Mouse (Mus musculus): ENCODE results near the gene Rxfp2. TPM values are rescaled to one million over a fixed set of nuclear protein-coding genes. Genes with fewer than 3 reads are reported as not detected.

Rxfp2 gene
- polyA plus RNA-seq (2016; fragmentation: Nextera tagmentation; extraction: Ambion mirVana), result 0.60 and 2.0 TPM in 2 replicates

DNA sequence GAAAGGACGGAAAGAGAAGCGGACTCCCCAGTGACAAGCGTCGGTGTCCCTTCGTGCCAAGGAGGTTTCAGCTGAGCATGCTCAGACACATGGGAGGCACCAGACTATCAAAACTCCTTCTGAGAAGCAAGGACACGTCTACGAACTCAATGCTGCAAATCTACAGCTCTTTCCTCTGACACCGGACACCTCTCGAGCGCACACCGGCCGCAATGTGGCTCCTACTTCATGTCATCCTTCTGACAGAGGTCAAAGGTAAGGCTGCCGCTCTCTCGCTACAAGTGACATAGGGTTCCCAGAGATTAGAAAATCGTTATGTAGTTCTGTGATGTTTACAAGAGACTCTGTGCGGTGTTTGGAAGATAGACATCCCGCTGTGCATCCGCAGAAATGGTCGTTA is at the start of gene Rxfp2:
Gene Rxfp2 (plus strand): TSS at position 20 of the 400 bp plus-strand sequence.
- Histone ChIP-seq H3K4me3 (replicated peaks) (no peak within 1 kb of the TSS), H3K4me2 (no peak within 1 kb of the TSS), H3K27ac (no peak within 1 kb of the TSS), H3K9ac (replicated peaks) (no peak within 1 kb of the TSS), H3K4me1 (replicated peaks) (peaks cover 12% of the 10 kb centered on the region; the same call in 1 of the 2 replicates), H3K36me3 (no peaks in the 10 kb centered on the region), H3K9me3 (peaks cover 7% of the 10 kb centered on the region), H3K27me3 (peaks cover 17% of the 10 kb centered on the region)
- no peak for ATAC-seq (ENCODE audit: insufficient number of reproducible peaks, insufficient read depth, low FRiP score, low TSS enrichment, low read depth)
- 41% methylated on average over 19 of the region's 19 CpGs for WGBS

DNA sequence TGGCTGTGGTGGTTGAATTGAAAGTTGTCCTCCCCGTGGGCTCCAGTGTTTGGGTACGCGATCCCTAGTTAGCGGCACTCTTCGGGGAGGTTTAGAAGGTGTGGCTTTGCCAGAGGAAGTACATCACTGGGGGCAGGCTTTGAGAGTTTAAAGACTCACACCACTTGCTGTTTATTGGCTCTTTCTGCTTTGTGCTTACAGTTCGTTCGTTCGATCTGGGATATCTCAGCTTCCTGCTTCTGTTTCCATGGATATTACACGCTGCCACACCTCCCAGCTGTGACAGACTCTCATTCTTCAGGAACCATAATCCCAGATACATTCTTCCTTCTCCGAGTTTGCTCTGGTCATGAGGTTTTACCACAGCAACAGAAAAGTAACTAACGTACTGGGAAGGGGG is 48.2 kb upstream of the Rxfp2 start:
- H3K4me2 ChIP-seq, result no peak overlapping the region
- 85% methylated on average over 11 of the region's 11 CpGs for WGBS
- H3K36me3 ChIP-seq, result no peaks in the 10 kb centered on the region
- H3K27ac ChIP-seq, result no peak overlapping the region
- ATAC-seq (ENCODE audit: insufficient number of reproducible peaks, insufficient read depth, low FRiP score, low TSS enrichment, low read depth), result no peak
- no peaks in the 10 kb centered on the region for H3K27me3 ChIP-seq
- no peaks in the 10 kb centered on the region for H3K9me3 ChIP-seq
- no peaks in the 10 kb centered on the region for H3K4me1 ChIP-seq (replicated peaks)
- no peak overlapping the region for H3K4me3 ChIP-seq (replicated peaks)
- H3K9ac ChIP-seq (replicated peaks), result no peak overlapping the region

DNA sequence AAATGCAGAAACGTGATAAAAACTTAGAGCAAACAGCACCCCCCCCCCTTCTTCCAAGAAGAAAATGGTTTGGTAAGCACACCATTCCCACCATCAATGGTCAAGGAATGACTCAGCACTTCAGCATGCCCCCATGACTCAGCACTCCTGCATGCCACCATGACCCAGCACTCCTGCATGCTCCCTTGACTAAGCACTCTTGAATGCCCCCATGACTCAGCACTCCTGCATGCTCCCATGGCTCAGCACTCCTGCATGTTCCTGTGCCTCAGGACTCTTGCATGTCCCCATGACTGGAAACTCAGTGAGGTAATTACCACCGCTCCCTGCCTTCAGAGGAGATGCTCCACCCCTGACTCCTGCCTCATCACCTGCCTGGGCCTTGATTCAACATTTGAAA is 41.4 kb upstream of the Rxfp2 start:
- no peaks in the 10 kb centered on the region for H3K27me3 ChIP-seq
- no peak overlapping the region for H3K4me3 ChIP-seq (replicated peaks)
- ATAC-seq (ENCODE audit: insufficient number of reproducible peaks, insufficient read depth, low FRiP score, low TSS enrichment, low read depth), result no peak
- H3K4me2 ChIP-seq, result no peak overlapping the region
- 93% methylated on average over 2 of the region's 2 CpGs for WGBS
- no peak overlapping the region for H3K27ac ChIP-seq
- H3K4me1 ChIP-seq (replicated peaks), result no peaks in the 10 kb centered on the region
- no peaks in the 10 kb centered on the region for H3K36me3 ChIP-seq
- H3K9ac ChIP-seq (replicated peaks), result no peak overlapping the region
- H3K9me3 ChIP-seq, result no peaks in the 10 kb centered on the region

DNA sequence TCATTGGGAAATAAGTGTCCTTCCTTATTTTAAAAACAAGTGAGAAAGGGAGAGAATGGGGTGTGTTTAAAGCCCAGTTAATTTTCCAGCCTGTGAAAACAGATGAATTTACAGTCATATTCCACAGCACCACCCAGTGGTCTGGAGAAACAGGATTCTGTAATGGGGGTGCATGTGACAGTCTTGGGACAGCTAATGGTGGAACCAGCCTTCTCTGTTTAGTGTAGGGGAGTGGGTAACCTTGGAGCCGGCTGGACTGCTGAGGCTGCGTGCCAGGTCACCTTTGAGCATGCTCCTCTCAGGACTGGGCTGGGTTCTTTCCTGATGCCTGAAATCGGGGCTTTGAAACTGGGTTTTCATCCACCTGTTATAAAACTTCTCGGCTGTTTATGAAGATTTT is 34.9 kb upstream of the Rxfp2 start:
- H3K4me3 ChIP-seq (replicated peaks), result no peak overlapping the region
- ATAC-seq (ENCODE audit: insufficient number of reproducible peaks, insufficient read depth, low FRiP score, low TSS enrichment, low read depth), result no peak
- WGBS, result 80% methylated on average over 4 of the region's 4 CpGs

DNA sequence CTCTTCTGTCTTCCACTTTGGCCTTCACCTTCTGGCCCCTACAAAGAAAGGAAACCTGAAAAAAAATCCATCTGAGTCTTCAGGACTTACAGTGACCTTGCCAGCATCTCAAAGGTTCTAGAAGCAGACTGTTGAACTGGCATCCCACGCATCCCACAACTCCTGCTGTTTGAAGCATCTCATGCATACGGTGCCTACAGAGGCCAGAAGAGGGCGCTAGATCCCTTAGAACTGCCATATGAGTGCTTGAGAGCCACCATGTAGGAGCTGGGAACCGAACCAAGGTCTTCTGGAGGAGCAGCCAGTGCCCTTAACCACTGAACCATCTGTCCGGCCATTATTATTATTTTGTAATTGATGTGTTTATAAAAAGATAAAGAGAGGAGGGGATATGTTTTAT is 23.9 kb upstream of the Rxfp2 start:
- Histone ChIP-seq H3K36me3 (no peaks in the 10 kb centered on the region), H3K27ac (no peak overlapping the region), H3K4me3 (replicated peaks) (no peak overlapping the region), H3K9me3 (peaks cover 6% of the 10 kb centered on the region; the same call in 1 of the 2 replicates), H3K4me1 (replicated peaks) (peaks cover 9% of the 10 kb centered on the region), H3K9ac (replicated peaks) (no peak overlapping the region), H3K4me2 (no peak overlapping the region), H3K27me3 (no peaks in the 10 kb centered on the region)
- WGBS, result 75% methylated on average over 5 of the region's 5 CpGs
- ATAC-seq (ENCODE audit: insufficient number of reproducible peaks, insufficient read depth, low FRiP score, low TSS enrichment, low read depth), result no peak

More for the DNA sequence above, 34.9 kb upstream of the Rxfp2 start:
- Histone ChIP-seq H3K27ac (no peak overlapping the region), H3K4me1 (replicated peaks) (no peaks in the 10 kb centered on the region), H3K27me3 (no peaks in the 10 kb centered on the region), H3K9ac (replicated peaks) (no peak overlapping the region), H3K9me3 (no peaks in the 10 kb centered on the region), H3K36me3 (no peaks in the 10 kb centered on the region), H3K4me2 (no peak overlapping the region)

DNA sequence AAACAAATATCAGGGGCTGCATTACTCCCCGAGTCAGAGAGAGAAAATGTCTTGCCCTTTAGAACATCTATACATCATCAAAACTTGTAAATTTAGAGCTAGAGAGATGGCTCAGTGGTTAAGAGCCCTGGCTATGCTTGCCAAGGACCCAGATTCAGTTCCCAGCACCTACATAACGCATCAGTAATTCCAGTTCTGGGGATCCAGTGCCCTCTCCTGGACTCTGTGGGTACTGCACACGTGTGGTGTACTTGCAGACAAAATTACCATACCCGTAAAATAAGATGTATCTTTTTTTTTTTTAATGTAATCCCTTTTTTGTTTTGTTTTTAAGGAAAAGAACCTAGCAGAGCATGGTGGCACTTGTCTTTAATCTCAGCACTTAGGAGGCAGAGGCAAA is 21.9 kb upstream of the Rxfp2 start:
- no peak overlapping the region for H3K9ac ChIP-seq (replicated peaks)
- H3K9me3 ChIP-seq, result peaks cover 6% of the 10 kb centered on the region; the same call in 1 of the 2 replicates
- H3K36me3 ChIP-seq, result no peaks in the 10 kb centered on the region
- ATAC-seq (ENCODE audit: insufficient number of reproducible peaks, insufficient read depth, low FRiP score, low TSS enrichment, low read depth), result no peak
- no peaks in the 10 kb centered on the region for H3K27me3 ChIP-seq
- WGBS, result 95% methylated on average over 4 of the region's 4 CpGs
- H3K4me3 ChIP-seq (replicated peaks), result no peak overlapping the region
- H3K27ac ChIP-seq, result no peak overlapping the region
- no peak overlapping the region for H3K4me2 ChIP-seq
- H3K4me1 ChIP-seq (replicated peaks), result peaks cover 5% of the 10 kb centered on the region; the same call in 1 of the 2 replicates

DNA sequence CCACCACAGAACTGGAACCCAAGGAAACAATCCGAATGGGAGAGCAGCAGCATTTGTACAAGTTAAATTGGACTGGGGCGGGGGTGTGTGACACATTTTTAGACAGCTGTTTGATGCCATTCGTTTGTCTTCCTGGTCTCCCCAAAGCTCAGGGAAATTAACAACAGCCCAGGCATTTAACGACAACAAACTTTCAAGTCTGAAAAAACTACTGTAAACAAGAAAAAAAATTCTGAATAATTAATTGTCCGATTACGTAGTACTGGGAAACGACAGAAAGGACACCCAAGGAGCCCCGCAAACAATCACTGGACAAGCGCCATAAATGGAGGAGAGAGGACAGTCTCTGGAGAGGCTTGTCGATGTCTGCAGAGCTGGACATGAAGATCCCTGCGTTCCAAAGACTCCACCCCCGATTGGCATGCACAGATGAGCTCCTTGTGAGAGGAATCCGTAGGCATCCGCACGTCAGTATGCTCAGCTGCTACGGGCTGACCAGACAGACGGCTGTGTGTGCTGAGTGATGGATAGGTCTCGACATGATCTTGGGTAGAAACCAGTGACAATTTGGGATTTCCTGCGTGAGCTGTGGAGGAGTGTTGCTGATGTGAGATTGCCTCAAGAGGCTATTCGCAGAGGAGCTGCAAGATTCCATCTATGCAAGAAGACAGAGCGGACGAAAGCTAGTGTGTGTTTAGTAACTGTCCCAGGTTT is 21.0 kb upstream of the Rxfp2 start:
- ATAC-seq (ENCODE audit: insufficient number of reproducible peaks, insufficient read depth, low FRiP score, low TSS enrichment, low read depth), result no peak
- no peak overlapping the region for H3K4me3 ChIP-seq (replicated peaks)
- no peaks in the 10 kb centered on the region for H3K27me3 ChIP-seq
- peaks cover 6% of the 10 kb centered on the region; the same call in 1 of the 2 replicates for H3K9me3 ChIP-seq
- H3K27ac ChIP-seq, result no peak overlapping the region
- no peak overlapping the region for H3K4me2 ChIP-seq
- H3K4me1 ChIP-seq (replicated peaks), result peaks cover 5% of the 10 kb centered on the region; the same call in 1 of the 2 replicates
- WGBS, result 74% methylated on average over 22 of the region's 22 CpGs
- H3K36me3 ChIP-seq, result no peaks in the 10 kb centered on the region
- no peak overlapping the region for H3K9ac ChIP-seq (replicated peaks)

DNA sequence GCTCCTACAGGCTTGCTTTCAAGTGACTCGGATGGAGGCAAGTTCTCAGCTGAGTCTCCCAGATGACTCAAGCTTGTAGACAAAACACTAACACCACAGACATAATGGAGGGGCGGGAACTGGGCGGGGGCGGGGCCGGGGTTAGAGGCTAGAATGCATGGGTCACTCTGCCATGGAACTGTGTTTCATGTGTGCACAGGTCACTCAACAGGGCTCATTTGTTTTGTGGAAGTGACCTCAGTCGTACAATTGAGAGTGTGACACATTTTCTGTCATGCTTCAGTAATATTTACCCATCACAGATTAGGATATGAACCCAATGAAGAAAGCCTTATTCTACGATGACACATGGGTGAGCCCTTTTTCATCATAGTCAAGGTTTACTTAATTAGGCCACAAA is 20.2 kb upstream of the Rxfp2 start:
- no peak overlapping the region for H3K27ac ChIP-seq
- H3K36me3 ChIP-seq, result no peaks in the 10 kb centered on the region
- H3K27me3 ChIP-seq, result no peaks in the 10 kb centered on the region
- peaks cover 5% of the 10 kb centered on the region; the same call in 1 of the 2 replicates for H3K4me1 ChIP-seq (replicated peaks)
- no peak overlapping the region for H3K4me3 ChIP-seq (replicated peaks)
- H3K4me2 ChIP-seq, result no peak overlapping the region
- 42% methylated on average over 7 of the region's 7 CpGs for WGBS
- no peak overlapping the region for H3K9ac ChIP-seq (replicated peaks)
- H3K9me3 ChIP-seq, result peaks cover 6% of the 10 kb centered on the region; the same call in 1 of the 2 replicates
- no peak for ATAC-seq (ENCODE audit: insufficient number of reproducible peaks, insufficient read depth, low FRiP score, low TSS enrichment, low read depth)

DNA sequence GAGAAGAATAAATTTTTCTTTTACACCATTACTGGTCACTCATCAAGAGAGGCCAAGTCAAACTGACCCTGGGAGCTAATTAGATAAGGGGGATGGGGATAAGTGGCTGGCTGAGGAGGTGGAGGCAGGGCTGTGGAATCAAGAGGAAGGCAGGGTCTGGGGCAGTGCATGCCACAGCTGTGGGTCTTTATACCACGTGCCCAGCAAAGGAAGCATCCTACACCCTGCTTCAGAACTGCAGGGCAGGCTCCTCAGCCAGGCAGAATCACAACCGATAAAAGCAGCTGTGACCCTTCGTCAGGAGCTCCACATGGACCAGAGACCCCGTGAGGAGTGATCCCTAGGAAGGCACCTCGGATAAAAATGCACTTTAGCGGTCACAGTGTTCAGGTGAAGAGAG is 13.1 kb upstream of the Rxfp2 start:
- Histone ChIP-seq H3K9me3 (no peaks in the 10 kb centered on the region), H3K4me1 (replicated peaks) (peaks cover 19% of the 10 kb centered on the region), H3K4me2 (no peak overlapping the region), H3K27me3 (0 out of 2 replicates have a peak, but pooled peaks cover 8% of the 10 kb centered on the region), H3K27ac (no peak overlapping the region), H3K36me3 (no peaks in the 10 kb centered on the region), H3K4me3 (replicated peaks) (no peak overlapping the region), H3K9ac (replicated peaks) (no peak overlapping the region)
- ATAC-seq (ENCODE audit: insufficient number of reproducible peaks, insufficient read depth, low FRiP score, low TSS enrichment, low read depth), result no peak
- 38% methylated on average over 6 of the region's 6 CpGs for WGBS

DNA sequence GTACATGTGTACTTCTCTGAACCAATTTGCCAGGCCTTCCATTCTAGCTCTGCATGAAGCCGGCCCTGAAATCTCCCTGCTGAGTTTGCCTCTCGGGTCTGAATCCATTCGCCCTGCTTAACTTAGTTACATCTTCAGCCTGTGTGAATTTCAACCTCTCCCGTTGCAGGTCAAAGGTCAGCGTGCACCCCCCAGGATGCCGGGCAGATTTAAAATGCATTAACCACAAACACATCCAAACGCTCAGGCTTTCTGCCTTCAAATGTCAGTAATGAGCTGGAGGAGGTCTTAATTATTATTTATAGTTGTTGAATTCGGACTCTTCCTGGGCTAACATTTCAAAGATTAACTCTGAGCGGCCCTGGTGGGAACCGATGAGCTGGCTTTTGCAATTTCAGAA is 1.6 kb upstream of the Rxfp2 start:
- Histone ChIP-seq H3K27me3 (peaks cover 17% of the 10 kb centered on the region), H3K4me3 (replicated peaks) (no peak overlapping the region), H3K36me3 (no peaks in the 10 kb centered on the region), H3K4me2 (no peak overlapping the region), H3K9ac (replicated peaks) (no peak overlapping the region), H3K27ac (no peak overlapping the region), H3K9me3 (peaks cover 7% of the 10 kb centered on the region), H3K4me1 (replicated peaks) (peaks cover 12% of the 10 kb centered on the region; the same call in 1 of the 2 replicates)
- no peak for ATAC-seq (ENCODE audit: insufficient number of reproducible peaks, insufficient read depth, low FRiP score, low TSS enrichment, low read depth)
- 10% methylated on average over 10 of the region's 10 CpGs for WGBS

DNA sequence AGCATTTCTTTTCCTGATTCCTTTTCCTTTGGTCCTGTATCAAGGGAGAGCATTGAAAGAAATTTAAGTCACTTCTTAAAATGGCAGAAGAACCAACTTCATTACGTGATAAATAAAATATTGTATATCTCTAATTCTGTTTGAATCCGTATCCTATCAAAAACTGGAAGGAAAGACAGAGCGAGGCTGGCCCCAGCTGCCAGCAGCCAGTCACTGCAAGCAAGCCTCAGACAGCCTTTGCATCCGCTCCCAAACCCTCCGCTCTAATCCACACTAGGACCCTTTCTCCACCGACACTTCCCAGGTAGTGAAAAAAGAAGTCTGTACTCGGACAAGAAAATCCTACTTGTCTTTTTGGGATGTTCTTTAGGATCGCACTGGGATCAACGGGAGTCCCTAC is 803 bp upstream of the Rxfp2 start:
- Histone ChIP-seq H3K36me3 (no peaks in the 10 kb centered on the region), H3K4me2 (no peak overlapping the region), H3K4me3 (replicated peaks) (no peak overlapping the region), H3K27ac (no peak overlapping the region), H3K27me3 (peaks cover 17% of the 10 kb centered on the region), H3K9ac (replicated peaks) (no peak overlapping the region), H3K4me1 (replicated peaks) (peaks cover 12% of the 10 kb centered on the region; the same call in 1 of the 2 replicates), H3K9me3 (peaks cover 7% of the 10 kb centered on the region)
- 54% methylated on average over 9 of the region's 9 CpGs for WGBS
- no peak for ATAC-seq (ENCODE audit: insufficient number of reproducible peaks, insufficient read depth, low FRiP score, low TSS enrichment, low read depth)

DNA sequence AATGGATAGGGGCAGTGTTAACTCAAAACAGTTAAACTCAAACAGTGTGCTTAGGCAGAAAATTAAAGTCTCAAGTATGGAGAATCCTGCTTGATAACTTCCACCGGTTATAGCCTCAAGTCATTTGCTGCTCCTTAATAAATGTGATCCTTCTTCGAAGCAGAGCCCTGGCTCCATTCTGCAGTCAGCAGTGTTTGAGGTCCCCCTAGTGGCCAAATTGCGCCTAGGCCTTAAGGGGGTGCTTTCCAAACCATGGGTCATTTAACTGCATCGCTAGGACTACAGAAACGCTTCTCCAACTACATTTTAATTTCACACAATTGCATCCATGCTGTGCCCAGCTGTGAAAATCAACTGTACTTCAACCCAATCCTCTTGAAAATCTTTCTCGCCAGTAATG is 2.4 kb downstream of the Rxfp2 start:
- H3K9ac ChIP-seq (replicated peaks), result no peak overlapping the region
- H3K4me3 ChIP-seq (replicated peaks), result no peak overlapping the region
- ATAC-seq (ENCODE audit: insufficient number of reproducible peaks, insufficient read depth, low FRiP score, low TSS enrichment, low read depth), result peak; percentile 71; the same call in 1 of the 2 replicates
- H3K4me2 ChIP-seq, result no peak overlapping the region
- WGBS, result 2% methylated on average over 6 of the region's 6 CpGs
- H3K27ac ChIP-seq, result no peak overlapping the region
- no peaks in the 10 kb centered on the region for H3K36me3 ChIP-seq
- H3K4me1 ChIP-seq (replicated peaks), result peaks cover 12% of the 10 kb centered on the region; the same call in 1 of the 2 replicates
- H3K27me3 ChIP-seq, result peaks cover 14% of the 10 kb centered on the region
- H3K9me3 ChIP-seq, result 0 out of 2 replicates have a peak, but pooled peaks cover 4% of the 10 kb centered on the region
